Mouse (Mus musculus) bone marrow, adult 2 months (tissue): ENCODE data around the gene Tsx.

Experiments
- CTCF ChIP-seq: fragments of 200-500 bp; IDR thresholded peaks from 2 replicates; pipeline ENCODE4 v1.5.1; 2011; ENCODE audit warnings: low read length, control low read depth; ENCODE audit not compliant: control insufficient read depth, insufficient read depth
- POLR2A ChIP-seq: fragments of 200-500 bp; IDR thresholded peaks from 2 replicates; pipeline ENCODE4 v1.6.1; 2011; ENCODE audit warnings: low read depth, mild to moderate bottlenecking, control low read depth, low read length, borderline replicate concordance; ENCODE audit not compliant: control insufficient read depth

DNA sequence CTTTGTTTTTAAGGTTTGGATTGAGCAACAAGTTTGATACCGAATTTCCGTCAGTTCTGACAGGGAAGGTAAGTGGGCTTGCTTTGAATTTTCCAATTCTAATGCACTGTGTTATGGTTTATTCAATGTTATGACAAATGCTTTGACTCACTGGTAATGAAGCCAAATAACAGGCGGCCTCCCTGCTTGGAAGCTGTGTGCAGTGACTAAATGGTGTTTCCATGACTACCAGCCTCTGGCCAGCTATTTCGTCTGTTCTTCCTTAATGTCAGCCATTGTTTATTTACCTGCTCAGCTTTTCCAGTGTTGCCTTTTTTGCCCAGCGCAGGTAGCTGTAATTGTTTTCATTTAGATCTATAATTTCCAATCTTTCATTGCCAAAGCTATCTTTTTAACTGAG, 48.1 kb upstream of the Tsx start:
- TF ChIP-seq POLR2A (no peak), CTCF (no peak)
